Mouse (Mus musculus) brain, embryonic 14.5 days (tissue): ENCODE data around the gene Gngt2.

Experiments used
- CTCF ChIP-seq: fragments of 200-500 bp; IDR thresholded peaks from 2 replicates; pipeline ENCODE4 v1.5.1; 2012; ENCODE audit warnings: inconsistent platforms, mild to moderate bottlenecking, moderate library complexity, borderline replicate concordance; ENCODE audit not compliant: insufficient read depth, insufficient read length; ENCODE audit errors: extremely low read depth
- POLR2A ChIP-seq: fragments of 200-500 bp; IDR thresholded peaks from 2 replicates; pipeline ENCODE4 v1.6.1; 2012; ENCODE audit warnings: mild to moderate bottlenecking, inconsistent platforms, borderline replicate concordance; ENCODE audit not compliant: poor library complexity, insufficient read depth, insufficient read length, severe bottlenecking; ENCODE audit errors: extremely low read depth

GRCm38 (mm10) chr11:95814857-95815256, 22.2 kb upstream of the Gngt2 start:
- no peak for TF ChIP-seq POLR2A
- no peak for TF ChIP-seq CTCF
